Mouse (Mus musculus): ENCODE results near the gene Bnipl.

GRCm38 (mm10) chr3:95195772-95196171 lies 55.2 kb downstream of the Bnipl start:
- TF ChIP-seq CTCF (IDR thresholded peaks at IDR 0.05; ENCODE audit: borderline replicate concordance, insufficient read depth, low read depth, low read length) (no peak), POLR2A (IDR thresholded peaks at IDR 0.05; ENCODE audit: borderline replicate concordance, insufficient read depth, low read length) (no peak)
